Mouse (Mus musculus) G1E (cell line): ENCODE measurements around the gene Fibcd1. TPM values are rescaled to one million over a fixed set of nuclear protein-coding genes. Genes with fewer than 3 reads are reported as not detected.

Experiments
- ATAC-seq: 2 replicates; pipeline ENCODE4 v1.8.0; 2016; ENCODE audit warnings: mild to moderate bottlenecking; ENCODE audit not compliant: insufficient number of reproducible peaks, poor library complexity, low FRiP score, severe bottlenecking; ENCODE audit errors: extremely low read depth
- DNase-seq: peaks from one replicate; pipeline ENCODE4 v3.0.0; 2012; ENCODE audit warnings: low spot score
- H3K27me3 ChIP-seq: 2 replicates; pipeline ENCODE4 v1.6.1; 2012; ENCODE audit warnings: mild to moderate bottlenecking, low read length, inconsistent platforms; ENCODE audit not compliant: insufficient read depth
- H3K36me3 ChIP-seq: replicated peaks from 2 replicates; pipeline ENCODE3; 2012; ENCODE audit warnings: mild to moderate bottlenecking, inconsistent platforms
- H3K4me1 ChIP-seq: 2 replicates; pipeline ENCODE4 v1.6.1; 2012; ENCODE audit warnings: low read depth, low read length, inconsistent platforms, mixed read lengths; ENCODE audit not compliant: insufficient read depth
- H3K4me3 ChIP-seq: 2 replicates; pipeline ENCODE4 v1.5.1; 2012; ENCODE audit warnings: low read depth, mild to moderate bottlenecking, inconsistent platforms, low read length, moderate library complexity, mixed read lengths
- H3K9me3 ChIP-seq: replicated peaks from 2 replicates; pipeline ENCODE4 v1.6.1; 2012; ENCODE audit warnings: inconsistent platforms
- CTCF ChIP-seq: IDR thresholded peaks from 2 replicates; pipeline ENCODE4 v1.5.1; 2012; ENCODE audit warnings: low read depth, low read length, inconsistent platforms, mixed read lengths
- GATA1 ChIP-seq: IDR thresholded peaks from 2 replicates; pipeline ENCODE4 v1.6.1; 2012; ENCODE audit warnings: borderline replicate concordance, low read length, inconsistent platforms, mixed read lengths
- GATA2 ChIP-seq: IDR thresholded peaks from 2 replicates; pipeline ENCODE4 v1.6.1; 2012; ENCODE audit warnings: low read depth, low read length, inconsistent platforms, borderline replicate concordance
- POLR2AphosphoS5 ChIP-seq: IDR thresholded peaks from 2 replicates; pipeline ENCODE4 v1.6.1; 2012; ENCODE audit warnings: low read depth, low read length, inconsistent platforms; ENCODE audit not compliant: insufficient replicate concordance
- TAL1 ChIP-seq: conservative IDR thresholded peaks from 2 replicates; pipeline ENCODE4 v1.6.1; 2012; ENCODE audit warnings: low read depth, low read length, inconsistent platforms, mixed read lengths
- polyA plus RNA-seq: library from polyadenylated mRNA; stranded (reverse); fragments of >175 nt; gene quantifications from 2 replicates; pipeline ENCODE4 v1.2.3, GENCODE M21; 2012
- total RNA-seq, 2 experiments: library from RNA; stranded (forward) in 1 of 2; stranded (reverse) in 1 of 2; fragments of 200-1000 nt in 1 of 2; fragments of >200 nt in 1 of 2; fragmentation: Nextera tagmentation in 1 of 2; gene quantifications; 2 replicates each; pipeline ENCODE4 v1.2.3; 2014 to 2017

Fibcd1 gene
- total and polyA plus RNA-seq, 3 experiments: 0.11 TPM; not detected in 2

DNA sequence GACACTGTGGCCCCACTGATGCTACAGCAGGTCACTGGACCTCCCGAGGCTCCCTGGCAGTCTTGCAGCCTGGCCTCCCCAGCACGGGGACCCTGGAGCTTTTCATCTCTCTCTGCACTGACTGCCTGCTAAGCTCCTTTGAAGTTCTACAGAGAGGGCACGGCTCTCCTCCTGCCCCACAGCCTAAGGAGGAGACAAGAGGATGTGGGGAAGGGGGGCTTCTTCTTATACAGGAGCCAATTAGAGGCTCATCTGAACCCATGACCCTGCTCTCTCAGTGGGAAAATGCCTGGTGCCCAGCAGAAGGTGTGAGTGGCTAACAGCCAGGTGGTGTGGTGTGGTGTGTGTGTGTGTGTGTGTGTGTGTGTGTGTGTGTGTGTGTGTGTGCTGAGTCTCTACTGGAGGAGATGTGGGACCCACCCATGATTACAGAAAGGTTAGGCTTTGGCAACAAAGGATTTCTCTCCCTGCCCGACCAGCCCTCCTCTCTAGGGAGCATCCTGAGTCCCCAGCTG is 17.4 kb downstream of the Fibcd1 start:
- no peaks in the 10 kb centered on the region for H3K36me3 ChIP-seq
- H3K27me3 ChIP-seq: peaks cover 24% of the 10 kb centered on the region; the same call in 1 of the 2 replicates
- ATAC-seq: no peak
- DNase-seq: no peak
- H3K9me3 ChIP-seq: no peaks in the 10 kb centered on the region
- no peak overlapping the region for H3K4me3 ChIP-seq
- no peak for TF ChIP-seq GATA1
- no peak for TF ChIP-seq GATA2
- TF ChIP-seq CTCF: no peak
- no peak for TF ChIP-seq TAL1
- no peak for TF ChIP-seq POLR2AphosphoS5
- H3K4me1 ChIP-seq: no peaks in the 10 kb centered on the region

- TF ChIP-seq CTCF (no peak), GATA2 (no peak), POLR2AphosphoS5 (no peak), TAL1 (no peak), GATA1 (no peak)
- peaks cover 26% of the 10 kb centered on the region; the same call in 1 of the 2 replicates for H3K27me3 ChIP-seq
- no peaks in the 10 kb centered on the region for H3K36me3 ChIP-seq
These were observed 17.9 kb downstream of the Fibcd1 start for GRCm38 (mm10) chr2:31827877-31828276.

GRCm38 (mm10) chr2:31826094-31827085 is 19.4 kb downstream of the Fibcd1 start:
- DNase-seq (no peak), ATAC-seq (no peak)
- TF ChIP-seq TAL1 (no peak), GATA2 (no peak)
- H3K4me3 ChIP-seq: no peak overlapping the region
- no peaks in the 10 kb centered on the region for H3K9me3 ChIP-seq
- no peaks in the 10 kb centered on the region for H3K4me1 ChIP-seq
- peaks cover 26% of the 10 kb centered on the region; the same call in 1 of the 2 replicates for H3K27me3 ChIP-seq
- H3K36me3 ChIP-seq: no peaks in the 10 kb centered on the region

More at GRCm38 (mm10) chr2:31827877-31828276, 17.9 kb downstream of the Fibcd1 start:
- Histone ChIP-seq H3K9me3 (no peaks in the 10 kb centered on the region), H3K4me1 (no peaks in the 10 kb centered on the region), H3K4me3 (no peak overlapping the region)
- no peak for DNase-seq
- ATAC-seq: no peak

DNA sequence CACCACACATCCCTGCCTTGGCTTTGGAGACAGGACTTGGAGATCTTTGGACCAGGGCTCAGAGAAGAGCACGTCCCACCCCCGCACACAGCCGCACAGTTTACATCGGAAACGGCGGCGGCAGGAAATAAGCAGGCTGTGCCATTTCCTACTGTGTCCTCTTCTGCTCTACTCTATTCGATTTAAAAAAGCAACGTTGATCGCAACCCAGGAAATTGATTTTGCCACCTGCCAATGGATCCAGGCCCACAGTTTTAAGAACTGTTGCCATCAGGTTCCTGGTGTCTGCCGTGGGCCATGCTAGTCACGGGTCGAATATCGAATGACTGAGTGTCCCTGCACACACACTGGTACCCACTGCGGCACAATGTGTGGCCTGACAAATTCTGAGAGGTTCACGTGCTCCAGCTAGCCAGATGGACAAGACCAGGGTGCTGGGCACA is 20.3 kb downstream of the Fibcd1 start:
- H3K27me3 ChIP-seq: peaks cover 33% of the 10 kb centered on the region
- no peaks in the 10 kb centered on the region for H3K4me1 ChIP-seq
- DNase-seq: no peak
- ATAC-seq: no peak
- TF ChIP-seq POLR2AphosphoS5 (no peak), GATA2 (no peak)
- no peaks in the 10 kb centered on the region for H3K9me3 ChIP-seq
- H3K4me3 ChIP-seq: no peak overlapping the region
- no peaks in the 10 kb centered on the region for H3K36me3 ChIP-seq

DNA sequence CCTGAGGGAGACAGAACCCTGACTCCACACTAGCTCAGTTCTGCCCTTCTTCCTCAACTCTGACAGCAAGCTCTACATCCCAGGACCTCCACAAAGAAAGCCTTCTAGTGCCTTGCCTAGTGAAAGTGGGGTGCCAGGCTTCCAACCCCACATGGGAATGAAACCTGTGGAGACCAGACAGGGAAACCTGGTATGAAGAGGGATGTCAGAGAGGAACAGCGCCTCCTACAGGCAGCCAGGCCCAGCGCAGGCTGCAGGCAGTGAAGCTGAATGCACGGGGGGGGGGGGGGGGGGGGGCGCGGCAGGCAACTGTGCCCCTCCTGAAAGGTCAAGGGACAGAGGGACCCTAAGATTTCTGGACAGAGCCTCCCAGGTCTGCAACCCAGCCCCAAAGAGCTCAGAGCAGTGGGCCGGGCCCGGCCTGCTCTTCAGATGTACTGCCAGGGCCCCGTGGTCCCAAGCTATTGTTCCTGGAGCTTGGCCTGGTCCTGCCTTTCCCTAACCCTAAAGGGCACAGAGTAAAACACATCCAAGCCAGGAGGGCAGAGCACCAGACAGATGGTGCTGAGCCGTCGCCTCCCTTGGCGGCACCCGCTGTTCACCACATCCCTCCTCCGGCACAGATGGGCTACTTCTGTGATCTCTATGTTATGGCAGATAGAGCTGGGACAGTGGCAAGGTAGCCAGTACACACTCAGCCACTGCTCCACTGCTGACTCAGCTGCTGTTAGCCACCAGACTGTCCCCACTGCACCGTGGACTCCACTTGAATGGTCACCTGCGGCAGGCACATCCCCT is 21.7 kb downstream of the Fibcd1 start:
- no peak overlapping the region for H3K4me3 ChIP-seq
- H3K9me3 ChIP-seq: no peaks in the 10 kb centered on the region
- no peaks in the 10 kb centered on the region for H3K36me3 ChIP-seq
- H3K4me1 ChIP-seq: no peaks in the 10 kb centered on the region
- peaks cover 40% of the 10 kb centered on the region for H3K27me3 ChIP-seq
- ATAC-seq (no peak), DNase-seq (no peak)
- TF ChIP-seq CTCF (peak; percentile 40), GATA1 (no peak), TAL1 (no peak)
